Mouse (Mus musculus): ENCODE results near the gene Ptprd.

Ptprd gene

DNA sequence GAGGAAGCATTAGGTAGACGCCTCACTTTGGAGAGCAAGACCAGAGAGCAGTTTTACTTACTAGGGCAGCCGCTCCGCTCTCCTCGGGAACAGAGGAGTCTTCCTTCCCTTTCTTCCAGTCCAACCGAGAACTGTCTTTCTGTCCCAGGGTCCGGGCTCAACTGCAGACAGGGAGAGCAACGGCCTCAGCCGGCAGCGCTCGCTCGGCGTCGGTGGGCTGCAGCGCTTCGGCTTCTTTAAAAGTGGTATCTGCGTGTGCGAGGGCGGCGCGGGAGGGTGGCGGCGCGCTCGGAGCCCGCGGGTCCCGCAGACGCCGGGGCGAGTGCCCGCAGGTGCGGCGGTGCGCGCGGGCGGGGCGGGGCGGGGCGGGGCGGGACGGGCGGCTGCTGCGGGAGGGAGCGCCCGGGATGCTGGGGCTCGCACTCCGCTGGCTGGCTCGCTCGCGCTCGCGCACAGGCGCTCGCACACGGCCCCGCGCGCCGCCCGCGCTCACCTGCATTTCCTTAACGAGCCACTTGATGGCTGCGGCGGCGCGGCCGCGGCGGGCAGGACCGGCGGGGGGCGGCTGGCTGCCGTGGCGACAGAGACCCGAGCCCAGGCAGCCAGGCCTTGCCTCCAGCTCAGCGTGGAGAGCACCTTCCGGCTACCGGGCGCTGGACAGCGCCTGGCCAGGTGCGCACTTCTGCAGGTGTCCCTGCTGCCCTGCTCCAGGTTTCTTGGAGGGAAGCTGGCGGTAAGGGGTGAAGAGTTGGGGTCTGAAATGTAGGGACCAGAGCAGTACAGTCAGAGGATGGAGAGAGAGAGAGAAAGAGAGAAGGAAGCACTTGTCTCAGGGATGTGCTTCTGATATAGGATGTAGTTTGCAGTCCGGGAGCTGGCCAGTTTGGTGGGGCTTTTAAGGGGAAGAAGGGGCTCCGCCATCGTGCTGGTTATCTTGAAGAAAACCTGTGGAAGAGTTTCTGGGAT, at the start of gene Ptprd:
Ptprd (minus strand) TSS at position 433 of the 966 bp plus-strand sequence.
- in situ Hi-C loops (cut with MboI, MseI), result no loop called here

DNA sequence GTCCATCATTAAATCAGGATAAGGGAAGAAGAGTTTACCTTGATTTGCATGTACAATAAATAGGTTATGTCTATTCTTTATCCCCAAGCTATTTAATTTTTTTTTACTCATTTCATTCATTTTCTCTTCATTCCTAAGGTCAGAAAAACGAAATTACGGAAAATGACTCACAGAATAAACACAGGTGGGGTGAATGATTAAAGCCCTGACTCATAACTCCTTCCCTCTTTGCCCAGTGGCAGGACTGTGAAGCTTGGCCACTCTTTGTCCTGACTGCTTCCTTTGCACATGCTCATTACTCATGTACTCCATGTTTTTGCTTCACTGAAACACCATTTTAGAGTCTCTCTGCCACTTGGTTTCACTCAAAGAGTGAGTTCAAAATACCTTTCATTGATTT, 24.1 kb upstream of the Ptprd start:
- in situ Hi-C loops (cut with MboI, MseI), result no loop called here

- in situ Hi-C loops (cut with MboI, MseI), result no loop called here
These were observed 23.6 kb upstream of the Ptprd start for GRCm38 (mm10) chr4:78235316-78235715.

DNA sequence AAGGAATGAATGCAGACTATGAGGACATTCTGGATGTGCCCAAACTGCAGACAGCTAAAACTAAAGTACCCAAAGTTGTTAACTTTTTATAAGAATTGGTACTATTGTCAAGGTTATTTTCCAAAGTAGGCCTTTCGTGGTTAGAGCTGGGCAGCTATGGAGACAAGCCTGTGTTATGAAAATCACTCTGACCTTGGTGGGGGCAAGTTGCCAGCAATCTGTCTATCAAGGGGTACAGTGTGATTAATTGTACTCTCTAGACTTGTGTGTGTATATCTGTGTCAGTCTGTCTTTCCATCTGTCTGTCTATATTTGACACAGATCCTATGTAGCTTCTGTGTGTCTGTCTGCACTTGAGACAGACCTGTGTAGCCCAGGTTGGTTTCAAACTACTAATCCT, 22.9 kb upstream of the Ptprd start:
- in situ Hi-C loops (cut with MboI, MseI), result no loop called here

- in situ Hi-C loops (cut with MboI, MseI), result no loop called here
These were observed 2.2 kb upstream of the Ptprd start for GRCm38 (mm10) chr4:78213949-78214348.

- in situ Hi-C loops (cut with MboI, MseI), result no loop called here
These were observed 1.2 kb upstream of the Ptprd start for GRCm38 (mm10) chr4:78212941-78213340.

DNA sequence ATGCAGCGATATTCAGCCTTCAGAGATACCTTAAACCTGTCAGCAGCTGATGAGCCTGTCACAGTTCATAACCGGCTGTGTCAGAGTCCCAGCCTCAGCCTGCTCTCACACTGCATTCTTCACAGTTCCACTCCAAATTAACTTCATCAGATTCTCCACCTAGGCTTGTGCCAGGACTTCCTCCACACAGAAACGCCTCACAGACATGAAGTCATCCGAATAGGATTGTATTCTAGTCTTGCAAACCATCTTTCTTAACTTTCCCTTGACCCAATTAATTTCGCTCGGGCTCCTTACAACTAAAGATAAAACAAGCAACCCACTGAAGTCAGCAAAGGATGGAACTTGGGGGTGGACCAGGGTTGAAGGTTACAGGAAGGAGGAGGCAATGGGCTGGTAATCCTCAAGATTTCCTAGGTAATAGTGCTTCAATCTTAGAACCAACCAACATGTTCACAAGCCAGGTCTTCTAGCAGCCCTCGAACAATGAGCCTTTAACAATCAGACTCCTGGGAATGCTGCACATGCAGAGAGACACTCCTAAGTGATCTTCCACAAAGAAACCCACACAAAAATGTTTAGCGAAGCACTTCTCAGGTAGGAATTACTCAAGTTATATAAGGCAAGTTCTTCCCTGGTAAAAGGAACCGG, 758 bp downstream of the Ptprd start:
- in situ Hi-C loops (cut with MboI, MseI), result no loop called here

DNA sequence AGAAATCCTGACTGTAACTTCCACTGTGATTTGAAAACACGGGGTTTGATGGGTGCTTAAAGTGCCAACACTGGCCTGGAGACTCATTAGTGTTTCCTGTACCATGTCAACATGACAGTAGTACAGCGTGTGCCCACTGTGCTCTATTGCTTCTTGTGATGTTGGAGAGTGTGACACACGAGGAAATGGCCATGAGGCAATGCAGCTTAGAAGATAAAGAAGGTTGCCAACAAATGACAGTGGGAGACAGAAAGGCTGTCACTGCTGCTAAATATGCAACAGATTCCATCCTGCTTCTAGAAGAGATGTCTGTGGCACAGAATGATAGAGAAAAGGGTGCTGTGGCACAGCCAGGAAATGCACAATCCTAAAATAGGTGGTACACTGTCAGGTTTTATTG, 6.7 kb downstream of the Ptprd start:
- in situ Hi-C loops (cut with MboI, MseI), result no loop called here

DNA sequence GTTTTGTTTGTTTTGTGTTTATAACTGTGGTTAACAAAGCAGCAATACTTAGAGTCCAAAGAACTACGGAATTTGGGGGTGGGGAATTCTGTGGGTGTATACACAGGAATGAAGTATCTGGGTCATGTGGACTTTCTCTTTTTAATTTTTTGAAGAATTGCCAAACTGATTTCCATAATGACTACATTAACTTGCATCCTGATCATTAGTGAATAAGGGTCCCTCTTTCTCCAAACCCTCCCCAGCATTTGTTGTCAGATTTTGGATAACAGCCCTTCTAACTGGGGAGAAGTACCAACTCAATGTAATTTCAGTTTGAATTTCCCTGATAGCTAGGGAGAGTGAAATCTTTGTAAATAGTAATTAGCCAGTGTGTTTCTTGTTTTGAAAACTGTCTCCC, 43.3 kb downstream of the Ptprd start:
- in situ Hi-C loops (cut with MboI, MseI), result no loop called here

GRCm38 (mm10) chr4:78160451-78160850, 51.3 kb downstream of the Ptprd start:
- in situ Hi-C loops (cut with MboI, MseI), result no loop called here

DNA sequence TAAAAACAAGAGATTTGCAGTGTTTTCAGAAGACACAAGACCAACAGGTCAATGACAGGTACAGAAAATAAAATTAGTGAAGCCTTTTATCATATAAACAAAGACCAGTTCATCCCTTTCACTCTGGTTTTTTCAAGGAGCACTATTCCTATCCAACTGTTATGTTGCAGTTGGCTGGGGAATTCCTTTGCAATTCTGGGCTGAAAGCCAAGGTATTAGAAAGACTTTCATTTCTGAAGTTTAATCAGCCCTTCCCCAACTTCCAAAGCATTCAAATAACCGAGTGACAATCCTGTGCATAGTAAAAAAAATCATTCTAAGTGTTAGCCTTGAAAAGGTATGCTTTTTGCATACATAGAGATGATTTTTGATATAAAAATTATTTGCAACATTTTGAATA, 61.2 kb downstream of the Ptprd start:
- in situ Hi-C loops (cut with MboI, MseI), result no loop called here

- in situ Hi-C loops (cut with MboI, MseI), result no loop called here
These were observed 69.0 kb downstream of the Ptprd start for GRCm38 (mm10) chr4:78142767-78143148.

GRCm38 (mm10) chr4:78142088-78142766, 69.5 kb downstream of the Ptprd start:
- in situ Hi-C loops (cut with MboI, MseI), result no loop called here

DNA sequence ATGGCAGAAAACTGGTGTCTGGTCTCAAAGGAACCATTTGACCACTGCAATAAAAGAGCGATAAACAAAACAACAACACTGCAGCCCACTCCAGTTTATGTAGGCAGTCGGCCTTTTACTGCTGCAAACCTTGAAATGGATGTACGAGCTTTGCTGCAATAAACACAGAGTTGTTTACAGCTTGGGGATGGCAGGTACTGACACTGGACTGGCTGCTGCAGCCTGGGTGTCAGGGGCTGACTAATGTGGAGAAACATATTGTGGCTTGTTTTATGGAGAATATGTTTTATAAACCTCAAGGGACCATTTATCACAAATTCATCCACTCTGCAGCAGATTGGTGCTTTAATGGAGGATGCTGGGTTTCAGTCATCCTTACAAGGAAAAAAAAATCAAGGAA, 100.9 kb downstream of the Ptprd start:
- in situ Hi-C loops (cut with MboI, MseI), result no loop called here

DNA sequence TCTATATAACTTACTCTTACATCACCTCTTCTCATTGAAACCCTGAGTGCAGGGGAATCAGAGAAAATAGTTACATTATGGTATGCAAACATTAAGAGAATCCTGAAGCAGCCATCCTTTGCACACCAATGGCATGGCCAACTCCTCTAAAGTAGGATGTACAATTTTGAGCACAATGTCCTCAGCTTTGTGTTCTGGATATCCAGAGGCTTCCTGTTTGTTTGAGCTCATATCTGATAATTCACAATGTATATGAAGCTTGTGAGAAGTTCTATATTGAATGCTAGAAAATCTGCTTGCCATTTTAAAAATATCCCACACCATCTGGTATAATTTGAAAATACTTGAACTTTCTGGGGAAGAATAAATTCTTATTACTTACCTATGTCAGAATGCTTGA, 114.2 kb downstream of the Ptprd start:
- in situ Hi-C loops (cut with MboI, MseI), result no loop called here

- in situ Hi-C loops (cut with MboI, MseI), result no loop called here
These were observed 129.0 kb downstream of the Ptprd start for GRCm38 (mm10) chr4:78082744-78083143.

- in situ Hi-C loops (cut with MboI, MseI), result no loop called here
These were observed 134.3 kb downstream of the Ptprd start for GRCm38 (mm10) chr4:78077499-78077898.

DNA sequence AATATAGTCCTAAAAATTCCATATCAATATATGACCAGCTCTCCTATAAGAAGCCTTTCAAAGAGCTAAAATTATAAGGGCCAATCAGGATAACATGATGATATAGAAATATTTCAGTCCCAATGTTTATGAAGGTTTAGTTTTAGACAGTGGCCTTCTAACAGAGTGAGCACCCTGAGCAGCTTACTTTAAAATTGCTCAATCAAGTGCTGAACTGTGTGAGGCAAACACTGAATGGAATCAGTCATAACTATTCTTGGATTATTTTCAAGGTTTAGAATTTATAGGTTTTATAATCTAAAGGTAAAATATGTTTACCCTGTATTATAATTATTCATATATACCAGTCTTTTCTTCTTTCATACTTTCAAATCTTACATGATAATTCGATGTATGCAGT, 134.7 kb downstream of the Ptprd start:
- in situ Hi-C loops (cut with MboI, MseI), result no loop called here

GRCm38 (mm10) chr4:78038401-78038800, 173.4 kb downstream of the Ptprd start:
- in situ Hi-C loops (cut with MboI, MseI), result no loop called here

GRCm38 (mm10) chr4:78002065-78002464, 209.7 kb downstream of the Ptprd start:
- in situ Hi-C loops (cut with MboI, MseI), result no loop called here

- in situ Hi-C loops (cut with MboI, MseI), result no loop called here
These were observed 219.1 kb downstream of the Ptprd start for GRCm38 (mm10) chr4:77992709-77993108.

GRCm38 (mm10) chr4:77982094-77982493, 229.7 kb downstream of the Ptprd start:
- in situ Hi-C loops (cut with MboI, MseI), result no loop called here
